In genomic region chr5:92809416-92809750, GRCm38 (mm10) we compare ENCODE assay signal across 8 mouse cellular contexts.
A peak's percentile ranks its signal among the peaks of the same experiment; 100 is the strongest.
DNase-seq lines count a peak whose midpoint lies in the region; ATAC-seq lines count a peak whose summit lies in the region.

No protein-coding gene starts in this region.

- H3K4me3 ChIP-seq in heart, embryonic 13.5 days: peak overlapping the region; percentile 57
- H3K4me3 ChIP-seq in hindbrain, embryonic 14.5 days (replicated peaks; ENCODE audit: low read length): peak overlapping the region; percentile 27
- H3K4me3 ChIP-seq in midbrain, embryonic 10.5 days: peak overlapping the region; percentile 52

- no peak for DNase-seq in heart, postnatal 14 days
- DNase-seq in Muller cell, postnatal 12 days (ENCODE audit: inconsistent ontology term): peak; percentile 17
- no peak for DNase-seq in hindbrain, embryonic 14.5 days (ENCODE audit: low spot score)
- DNase-seq in midbrain, embryonic 10.5 days (ENCODE audit: low spot score): no peak
- DNase-seq in spleen, postnatal 4 days (ENCODE audit: low spot score in 2 of 2): no peak
- DNase-seq in right cerebral cortex, adult 18-20 months: no peak
- no peak for DNase-seq in testis, postnatal 10 days (ENCODE audit: low spot score)

- 0 out of 2 replicates have a peak, but pooled peaks cover 5% of the 10 kb centered on the region for H3K36me3 ChIP-seq in heart, embryonic 13.5 days
- no peaks in the 10 kb centered on the region for H3K36me3 ChIP-seq in hindbrain, embryonic 14.5 days (replicated peaks; ENCODE audit: control insufficient read depth, insufficient read depth)
- no peaks in the 10 kb centered on the region for H3K36me3 ChIP-seq in midbrain, embryonic 10.5 days

- no peak for ATAC-seq in heart, embryonic 13.5 days (ENCODE audit: extremely low read depth, insufficient number of reproducible peaks, low FRiP score, low TSS enrichment)
- no peak for ATAC-seq in hindbrain, embryonic 14.5 days (ENCODE audit: low FRiP score)

- no peaks in the 10 kb centered on the region for H3K27me3 ChIP-seq in heart, embryonic 13.5 days (replicated peaks)
- H3K27me3 ChIP-seq in hindbrain, embryonic 14.5 days (ENCODE audit: control insufficient read depth, insufficient read depth, low read length): no peaks in the 10 kb centered on the region; the same call in 1 of the 2 replicates
- H3K27me3 ChIP-seq in midbrain, embryonic 10.5 days (ENCODE audit: low read depth, poor library complexity, severe bottlenecking): peaks cover 11% of the 10 kb centered on the region

- peak overlapping the region; percentile 73 for H3K4me2 ChIP-seq in heart, embryonic 13.5 days
- peak overlapping the region; percentile 53 for H3K4me2 ChIP-seq in hindbrain, embryonic 14.5 days (replicated peaks)

- no peaks in the 10 kb centered on the region for H3K9me3 ChIP-seq in heart, embryonic 13.5 days
- no peaks in the 10 kb centered on the region for H3K9me3 ChIP-seq in hindbrain, embryonic 14.5 days (ENCODE audit: control insufficient read depth, low read length)
- H3K9me3 ChIP-seq in midbrain, embryonic 10.5 days (replicated peaks): no peaks in the 10 kb centered on the region

- WGBS in heart, embryonic 13.5 days: 20% methylated on average over 13 of the region's 13 CpGs
- WGBS in hindbrain, embryonic 14.5 days: 20% methylated on average over 13 of the region's 13 CpGs
- WGBS in midbrain, embryonic 10.5 days: 21% methylated on average over 13 of the region's 13 CpGs

- peak overlapping the region; percentile 87 for H3K27ac ChIP-seq in heart, embryonic 13.5 days (replicated peaks)
- H3K27ac ChIP-seq in hindbrain, embryonic 14.5 days: no peak overlapping the region
- peak overlapping the region; percentile 82 for H3K27ac ChIP-seq in midbrain, embryonic 10.5 days (replicated peaks)

- H3K4me1 ChIP-seq in heart, embryonic 13.5 days: peaks cover 63% of the 10 kb centered on the region
- H3K4me1 ChIP-seq in hindbrain, embryonic 14.5 days (replicated peaks; ENCODE audit: control insufficient read depth, insufficient read depth, low read length): peaks cover 21% of the 10 kb centered on the region
- H3K4me1 ChIP-seq in midbrain, embryonic 10.5 days: peaks cover 86% of the 10 kb centered on the region

- H3K9ac ChIP-seq in heart, embryonic 13.5 days: peak overlapping the region; percentile 79
- peak overlapping the region; percentile 34; the same call in 1 of the 2 replicates for H3K9ac ChIP-seq in hindbrain, embryonic 14.5 days

- intact Hi-C loops in heart, postnatal 14 days (cut with DNase I): loop anchor here (10.0 kb wide), 1 partner anchor 145 kb away; no protein-coding TSS in a partner anchor
